Mouse (Mus musculus) neural tube, embryonic 13.5 days (tissue): ENCODE results near the gene Eif2s3x. TPM values are rescaled to one million over a fixed set of nuclear protein-coding genes. Genes with fewer than 3 reads are reported as not detected.
"Not testable (repeated sequence)": the region's sequence is repeated elsewhere in the genome, so short reads cannot be mapped to it uniquely, and the experiment has no call there.

ENCODE experiments used
- ATAC-seq: fragments of 200-750 bp; cut with Nextera tagmentation; 2 replicates; pipeline ENCODE4 v1.8.0; 2017; ENCODE audit warnings: low read depth, mild to moderate bottlenecking, moderate TSS enrichment, moderate library complexity
- H3K27ac ChIP-seq: fragments of 300-500 bp; sonication (generic); replicated peaks from 2 replicates; pipeline ENCODE4 v1.5.1; 2015; ENCODE audit warnings: moderate library complexity, mild to moderate bottlenecking, inconsistent platforms
- H3K27me3 ChIP-seq: fragments of 300-500 bp; sonication (generic); 2 replicates; pipeline ENCODE4 v1.6.1; 2015; ENCODE audit warnings: mild to moderate bottlenecking, inconsistent platforms
- H3K36me3 ChIP-seq: fragments of 300-500 bp; sonication (generic); 2 replicates; pipeline ENCODE4 v1.6.1; 2015; ENCODE audit warnings: mild to moderate bottlenecking, inconsistent platforms
- H3K4me1 ChIP-seq: fragments of 300-500 bp; sonication (generic); replicated peaks from 2 replicates; pipeline ENCODE4 v1.6.1; 2015; ENCODE audit warnings: inconsistent platforms
- H3K4me2 ChIP-seq: fragments of 300-500 bp; sonication (generic); 2 replicates; pipeline ENCODE4 v1.6.1; 2015; ENCODE audit warnings: inconsistent platforms, mild to moderate bottlenecking, moderate library complexity
- H3K4me3 ChIP-seq: fragments of 300-500 bp; sonication (generic); 2 replicates; pipeline ENCODE4 v1.5.1; 2015; ENCODE audit warnings: mild to moderate bottlenecking, inconsistent platforms
- H3K9ac ChIP-seq: fragments of 300-500 bp; sonication (generic); 2 replicates; pipeline ENCODE4 v1.6.1; 2015; ENCODE audit warnings: moderate library complexity, mild to moderate bottlenecking, inconsistent platforms
- H3K9me3 ChIP-seq: fragments of 300-500 bp; sonication (generic); 2 replicates; pipeline ENCODE4 v1.6.1; 2016; ENCODE audit warnings: inconsistent platforms
- WGBS: fragments of 180-500 bp; shearing (Covaris S2); methylation state at CpG from one replicate; pipeline ENCODE4 v1.1.7; 2015; 5-methylcytosine and 5-hydroxymethylcytosine counted together
- polyA plus RNA-seq: library from polyadenylated mRNA; unstranded; fragments of >200 nt; fragmentation: Nextera tagmentation; extraction: Ambion mirVana; gene quantifications from 2 replicates; pipeline ENCODE4 v1.2.1, GENCODE M21; 2015

The Eif2s3x gene
- polyA plus RNA-seq: 93.5 and 93.9 TPM in 2 replicates

- under 1% methylated on average over 52 of the region's 52 CpGs for WGBS
- Histone ChIP-seq H3K9ac (peak within 1 kb of the TSS; percentile 87), H3K4me1 (peaks cover 14% of the 10 kb centered on the region), H3K4me3 (peak within 1 kb of the TSS; percentile 74), H3K36me3 (peaks cover 16% of the 10 kb centered on the region), H3K27ac (peak within 1 kb of the TSS; percentile 84), H3K27me3 (no peaks in the 10 kb centered on the region), H3K4me2 (peak within 1 kb of the TSS; percentile 73), H3K9me3 (no peaks in the 10 kb centered on the region)
- ATAC-seq: peak; percentile 95
Observed at GRCm38 (mm10) chrX:94212597-94213321, at the start of gene Eif2s3x. Gene Eif2s3x (minus strand): TSS chrX:94212862.

DNA sequence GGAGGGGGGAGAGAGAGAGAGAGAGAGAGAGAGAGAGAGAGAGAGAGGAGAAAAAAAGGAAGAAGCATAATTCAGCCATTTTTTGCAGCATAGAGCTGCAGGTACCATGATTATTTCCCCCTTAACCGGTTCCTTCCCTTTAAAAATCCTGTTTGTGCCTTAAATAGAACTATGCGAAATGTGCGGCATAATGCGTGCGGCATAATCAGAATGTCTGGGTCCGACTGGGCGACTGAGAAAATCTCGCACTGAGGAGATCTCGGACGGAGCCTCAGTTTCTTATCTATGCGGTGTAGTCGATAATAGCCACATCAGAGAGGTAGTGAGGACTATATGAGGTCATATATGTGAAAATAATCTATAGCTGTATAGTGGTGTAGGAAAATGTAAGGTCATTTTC lies 22.9 kb upstream of the Eif2s3x start:
- Histone ChIP-seq H3K9ac (peak overlapping the region; percentile 79), H3K27me3 (peaks cover 86% of the 10 kb centered on the region), H3K4me2 (peak overlapping the region; percentile 57), H3K9me3 (no peaks in the 10 kb centered on the region), H3K4me3 (peak overlapping the region; percentile 65), H3K36me3 (no peaks in the 10 kb centered on the region), H3K4me1 (no peaks in the 10 kb centered on the region; the same call in 1 of the 2 replicates), H3K27ac (no peak overlapping the region)
- 28% methylated on average over 12 of the region's 12 CpGs for WGBS
- ATAC-seq: no peak

- ATAC-seq: peak; percentile 25; the same call in 1 of the 2 replicates
- WGBS: 15% methylated on average over 23 of the region's 35 CpGs
Observed at GRCm38 (mm10) chrX:94235190-94235555, 22.5 kb upstream of the Eif2s3x start.

DNA sequence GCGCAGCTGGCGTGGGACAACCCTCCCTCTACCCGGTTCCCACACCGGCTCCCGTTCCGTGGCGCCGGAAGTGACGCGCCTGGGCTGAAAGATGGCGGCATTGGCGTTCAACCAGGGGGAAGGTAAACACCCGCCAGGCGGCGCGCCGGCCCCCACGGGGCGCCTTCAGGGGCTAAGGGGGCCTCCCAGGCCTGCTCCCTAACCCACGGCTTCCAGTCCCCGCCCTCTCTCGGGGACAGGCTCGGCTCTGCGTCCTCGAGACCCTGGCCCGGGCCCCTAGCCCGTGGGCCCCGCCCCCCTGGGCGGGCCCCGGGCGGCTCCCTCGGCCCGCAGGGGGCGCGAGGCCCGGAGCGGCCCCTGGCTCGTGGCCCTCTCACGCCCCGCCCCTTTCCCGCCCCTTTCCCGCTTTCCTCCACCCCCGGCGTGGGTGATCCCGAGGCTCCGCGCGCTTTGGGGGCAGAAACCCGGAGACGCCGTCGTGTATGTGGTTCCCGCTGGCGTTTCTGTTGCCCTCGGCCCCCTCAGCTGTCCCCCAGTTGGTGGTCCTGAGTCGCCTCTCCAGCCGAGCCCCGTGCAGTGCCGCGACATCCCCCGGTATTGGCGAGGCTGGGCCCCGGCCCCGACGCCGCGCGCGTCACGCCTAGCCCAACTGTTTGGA lies 22.0 kb upstream of the Eif2s3x start, which contains the start of gene Klhl15:
Klhl15 (plus strand) TSS at position 68 of the 658 bp plus-strand sequence.
- Histone ChIP-seq H3K4me1 (no peaks in the 10 kb centered on the region; the same call in 1 of the 2 replicates), H3K27ac (peak within 1 kb of the TSS; percentile 92), H3K27me3 (peaks cover 89% of the 10 kb centered on the region), H3K9me3 (no peaks in the 10 kb centered on the region), H3K4me2 (peak within 1 kb of the TSS; percentile 57), H3K36me3 (no peaks in the 10 kb centered on the region), H3K4me3 (peak within 1 kb of the TSS; percentile 65), H3K9ac (peak within 1 kb of the TSS; percentile 79)
- ATAC-seq: peak; percentile 94
- WGBS: 10% methylated on average over 39 of the region's 70 CpGs

More at GRCm38 (mm10) chrX:94235190-94235555, 22.5 kb upstream of the Eif2s3x start:
- Histone ChIP-seq H3K4me2 (peak overlapping the region; percentile 57), H3K27ac (peak overlapping the region; percentile 92), H3K4me3 (peak overlapping the region; percentile 65), H3K9ac (peak overlapping the region; percentile 79), H3K36me3 (no peaks in the 10 kb centered on the region), H3K27me3 (peaks cover 87% of the 10 kb centered on the region), H3K4me1 (no peaks in the 10 kb centered on the region; the same call in 1 of the 2 replicates), H3K9me3 (no peaks in the 10 kb centered on the region)

GRCm38 (mm10) chrX:94233936-94234531 lies 21.4 kb upstream of the Eif2s3x start:
- H3K4me1 ChIP-seq: no peaks in the 10 kb centered on the region; the same call in 1 of the 2 replicates
- peak overlapping the region; percentile 92 for H3K27ac ChIP-seq
- H3K4me3 ChIP-seq: peak overlapping the region; percentile 65
- H3K9ac ChIP-seq: peak overlapping the region; percentile 79
- H3K4me2 ChIP-seq: peak overlapping the region; percentile 57
- peaks cover 85% of the 10 kb centered on the region for H3K27me3 ChIP-seq
- 15% methylated on average over 25 of the region's 25 CpGs for WGBS
- no peak for ATAC-seq
- H3K36me3 ChIP-seq: no peaks in the 10 kb centered on the region
- H3K9me3 ChIP-seq: no peaks in the 10 kb centered on the region

- WGBS: 43% methylated on average over 5 of the region's 5 CpGs
- Histone ChIP-seq H3K9me3 (no peaks in the 10 kb centered on the region), H3K27me3 (peaks cover 79% of the 10 kb centered on the region), H3K27ac (no peak overlapping the region), H3K4me1 (no peaks in the 10 kb centered on the region; the same call in 1 of the 2 replicates), H3K36me3 (no peaks in the 10 kb centered on the region), H3K4me3 (no peak overlapping the region; the same call in 1 of the 2 replicates), H3K9ac (no peak overlapping the region), H3K4me2 (peak overlapping the region; percentile 57)
- no peak for ATAC-seq
Observed at GRCm38 (mm10) chrX:94233432-94233831, 20.8 kb upstream of the Eif2s3x start.

DNA sequence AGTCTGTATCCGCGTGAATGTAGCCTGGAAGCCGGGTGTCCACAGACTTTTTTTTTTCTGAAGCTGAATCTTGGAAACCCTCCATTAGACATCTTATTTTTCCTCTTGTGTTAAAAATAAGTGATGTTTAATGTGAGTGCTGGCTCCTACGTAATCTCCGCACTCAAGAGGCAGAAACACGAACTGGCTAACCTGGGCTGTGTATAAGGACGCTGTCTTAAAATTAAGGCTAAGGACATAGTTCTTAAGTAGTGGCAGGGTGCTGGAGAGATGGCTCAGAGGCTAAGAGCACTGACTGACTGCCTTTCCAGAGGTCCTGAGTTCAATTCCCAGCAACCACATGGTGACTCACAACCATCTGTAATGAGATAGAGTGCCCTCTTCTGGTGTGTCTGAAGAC lies 722 bp upstream of the Eif2s3x start:
- H3K9ac ChIP-seq: 0 out of 2 replicates have a peak overlapping the region, but pooled peaks have one; percentile 17
- H3K4me3 ChIP-seq: peak overlapping the region; percentile 74
- H3K9me3 ChIP-seq: no peaks in the 10 kb centered on the region
- ATAC-seq: peak; percentile 32
- no peaks in the 10 kb centered on the region for H3K27me3 ChIP-seq
- peaks cover 14% of the 10 kb centered on the region for H3K4me1 ChIP-seq
- peaks cover 10% of the 10 kb centered on the region for H3K36me3 ChIP-seq
- H3K27ac ChIP-seq: peak overlapping the region; percentile 84
- peak overlapping the region; percentile 73 for H3K4me2 ChIP-seq
- 12% methylated on average over 7 of the region's 7 CpGs for WGBS

DNA sequence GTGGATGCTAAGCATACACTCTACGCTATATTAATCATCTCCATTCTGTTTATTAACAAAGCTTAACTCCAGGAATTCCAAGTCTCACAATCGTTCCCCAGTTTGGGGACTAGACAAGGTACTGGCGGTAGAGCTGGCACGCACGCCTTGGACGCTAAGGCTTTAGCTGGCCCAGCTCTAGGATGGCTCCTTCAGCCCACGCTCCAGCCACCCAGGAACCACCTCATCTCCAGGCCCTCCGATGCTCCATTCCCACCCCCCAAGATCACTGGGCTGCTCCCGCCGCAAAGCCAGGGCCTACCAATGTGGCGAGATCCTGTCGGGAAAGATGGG lies 432 bp downstream of the Eif2s3x start:
- peak overlapping the region; percentile 84 for H3K27ac ChIP-seq
- H3K4me1 ChIP-seq: peaks cover 14% of the 10 kb centered on the region
- H3K4me2 ChIP-seq: peak overlapping the region; percentile 73
- ATAC-seq: peak; percentile 75; the same call in 1 of the 2 replicates
- no peaks in the 10 kb centered on the region for H3K27me3 ChIP-seq
- peaks cover 21% of the 10 kb centered on the region for H3K36me3 ChIP-seq
- peak overlapping the region; percentile 87 for H3K9ac ChIP-seq
- WGBS: 0% methylated on average over 12 of the region's 12 CpGs
- no peaks in the 10 kb centered on the region for H3K9me3 ChIP-seq
- H3K4me3 ChIP-seq: peak overlapping the region; percentile 74

- no peak for ATAC-seq
- H3K4me2 ChIP-seq: no peak overlapping the region
- H3K9ac ChIP-seq: no peak overlapping the region
- H3K27me3 ChIP-seq: no peaks in the 10 kb centered on the region
- H3K36me3 ChIP-seq: peaks cover 88% of the 10 kb centered on the region
- H3K9me3 ChIP-seq: no peaks in the 10 kb centered on the region
- H3K27ac ChIP-seq: no peak overlapping the region
- H3K4me3 ChIP-seq: no peak overlapping the region
- WGBS: 80% methylated on average over 5 of the region's 5 CpGs
- no peaks in the 10 kb centered on the region for H3K4me1 ChIP-seq
Observed at GRCm38 (mm10) chrX:94197789-94198188, 14.9 kb downstream of the Eif2s3x start.

DNA sequence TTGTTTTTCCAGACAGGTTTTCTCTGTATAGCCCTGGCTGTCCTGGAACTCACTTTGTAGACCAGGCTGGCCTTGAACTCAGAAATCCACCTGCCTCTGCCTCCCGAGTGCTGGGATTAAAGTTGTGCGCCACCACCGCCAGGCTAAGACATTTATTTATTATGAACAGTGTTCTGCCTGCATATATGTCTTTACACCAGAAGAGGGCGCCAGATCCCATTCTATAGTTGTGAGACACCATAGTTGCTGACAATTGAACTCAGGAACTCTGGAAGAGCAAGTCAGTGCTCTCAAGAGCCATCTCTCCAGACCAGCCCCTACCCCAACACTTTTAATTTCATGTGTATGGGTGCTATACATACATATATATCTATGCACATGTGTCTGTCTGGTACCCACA lies 18.8 kb downstream of the Eif2s3x start:
- H3K4me1 ChIP-seq, H3K27ac ChIP-seq, ATAC-seq, H3K9ac ChIP-seq, H3K4me3 ChIP-seq, H3K4me2 ChIP-seq, H3K9me3 ChIP-seq, H3K27me3 ChIP-seq: not testable (repeated sequence)
- peaks cover 72% of the 10 kb centered on the region for H3K36me3 ChIP-seq
- WGBS: 68% methylated on average over 4 of the region's 4 CpGs

GRCm38 (mm10) chrX:94185156-94185555 lies 27.5 kb downstream of the Eif2s3x start:
- ATAC-seq: no peak
- Histone ChIP-seq H3K27ac (no peak overlapping the region), H3K27me3 (peaks cover 54% of the 10 kb centered on the region), H3K9ac (no peak overlapping the region), H3K4me3 (no peak overlapping the region), H3K4me2 (no peak overlapping the region), H3K9me3 (no peaks in the 10 kb centered on the region), H3K36me3 (no peaks in the 10 kb centered on the region), H3K4me1 (no peaks in the 10 kb centered on the region)
- WGBS: 52% methylated on average over 1 of the region's 1 CpGs

DNA sequence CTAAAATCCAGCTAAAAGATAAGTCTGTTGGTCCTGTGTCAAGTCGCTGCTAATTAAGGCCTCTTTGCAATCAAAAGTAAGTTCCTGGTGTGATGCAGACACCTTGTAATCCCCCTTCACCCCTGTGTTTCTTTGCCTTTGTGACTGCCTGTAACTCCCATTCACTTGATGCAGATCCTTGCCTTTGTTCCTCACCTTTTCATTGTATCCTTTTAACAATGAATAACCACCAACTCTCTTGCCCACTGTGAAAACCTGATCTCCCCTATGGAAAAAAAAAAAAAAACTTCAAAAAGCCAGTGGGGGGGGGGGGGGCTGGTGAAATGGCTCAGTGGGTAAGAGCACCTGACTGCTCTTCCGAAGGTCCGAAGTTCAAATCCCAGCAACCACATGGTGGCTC lies 28.8 kb downstream of the Eif2s3x start:
- Histone ChIP-seq H3K9ac (no peak overlapping the region), H3K9me3 (no peaks in the 10 kb centered on the region), H3K4me1 (no peaks in the 10 kb centered on the region), H3K4me2 (no peak overlapping the region), H3K36me3 (no peaks in the 10 kb centered on the region), H3K27me3 (peaks cover 57% of the 10 kb centered on the region), H3K27ac (no peak overlapping the region), H3K4me3 (no peak overlapping the region)
- WGBS: 41% methylated on average over 3 of the region's 3 CpGs
- no peak for ATAC-seq
